Mouse (Mus musculus): ENCODE data around the gene Ifitm6. TPM values are rescaled to one million over a fixed set of nuclear protein-coding genes. Genes with fewer than 3 reads are reported as not detected.
"Not testable (repeated sequence)": the region's sequence is repeated elsewhere in the genome, so short reads cannot be mapped to it uniquely, and the experiment has no call there.

Gene Ifitm6
- polyA plus RNA-seq, 1 experiment from 2014 or later: 0.45 TPM

DNA sequence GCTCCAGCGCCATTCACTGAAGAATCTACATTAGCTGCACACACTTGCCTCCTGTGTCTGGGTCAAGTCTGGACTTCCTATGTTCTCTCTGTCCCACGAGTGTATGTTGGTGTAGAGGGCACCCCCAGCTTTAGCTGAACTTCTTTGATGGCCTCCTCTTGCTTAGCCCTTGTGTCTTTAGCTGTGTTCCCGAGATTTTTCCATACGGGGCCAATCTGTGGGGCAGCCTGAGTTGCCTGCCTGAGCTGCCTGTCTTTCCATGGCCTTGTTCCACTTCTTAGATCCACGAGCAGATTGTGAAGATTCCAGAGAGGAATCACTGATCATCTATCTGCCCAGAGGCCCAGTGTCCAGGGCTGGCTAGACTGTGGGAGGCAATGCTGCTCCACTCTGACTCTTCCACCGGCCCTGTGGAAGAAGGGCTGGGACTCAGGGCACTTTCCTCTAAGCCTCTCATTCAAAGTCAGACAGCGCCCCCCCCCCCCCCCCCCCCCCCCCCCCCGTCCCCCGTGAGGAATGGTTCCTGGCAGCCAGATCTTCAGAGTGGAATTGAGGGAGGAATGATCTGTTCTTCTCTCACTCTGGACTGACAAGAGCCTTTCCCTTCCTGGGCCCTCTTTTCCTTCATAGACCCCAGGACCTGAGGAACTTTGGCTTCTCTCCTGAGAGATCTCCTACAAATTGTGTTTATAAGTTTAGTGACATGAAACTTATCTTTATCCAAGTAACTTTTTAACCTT is 23.3 kb upstream of the Ifitm6 start:
- Histone ChIP-seq H3K4me2 (peak overlapping the region; percentile 35; the same call in 1 of the 2 replicates), H3K9me3 (no peaks in the 10 kb centered on the region), H3K27me3 (no peaks in the 10 kb centered on the region), H3K4me3 (no peak overlapping the region), H3K27ac (peak overlapping the region; percentile 84), H3K4me1 (peaks cover 23% of the 10 kb centered on the region), H3K36me3 (no peaks in the 10 kb centered on the region), H3K9ac (peak overlapping the region; percentile 33; the same call in 1 of the 2 replicates)
- WGBS: 37% methylated on average over 6 of the region's 9 CpGs
- ATAC-seq (ENCODE audit: insufficient number of reproducible peaks, insufficient read depth, low FRiP score, low TSS enrichment, low read depth): no peak

GRCm38 (mm10) chr7:141039386-141040107 is 21.8 kb upstream of the Ifitm6 start:
- Histone ChIP-seq H3K4me1 (peaks cover 23% of the 10 kb centered on the region), H3K27ac (no peak overlapping the region), H3K9me3 (no peaks in the 10 kb centered on the region), H3K27me3 (no peaks in the 10 kb centered on the region), H3K9ac (no peak overlapping the region), H3K4me2 (no peak overlapping the region), H3K36me3 (no peaks in the 10 kb centered on the region), H3K4me3 (no peak overlapping the region)
- no peak for ATAC-seq (ENCODE audit: insufficient number of reproducible peaks, insufficient read depth, low FRiP score, low TSS enrichment, low read depth)
- 93% methylated on average over 4 of the region's 4 CpGs for WGBS

- 73% methylated on average over 20 of the region's 21 CpGs for WGBS
- ATAC-seq (ENCODE audit: insufficient number of reproducible peaks, insufficient read depth, low FRiP score, low TSS enrichment, low read depth): no peak
- Histone ChIP-seq H3K4me1 (peaks cover 26% of the 10 kb centered on the region), H3K27me3 (no peaks in the 10 kb centered on the region), H3K4me2 (no peak overlapping the region), H3K9me3 (no peaks in the 10 kb centered on the region), H3K9ac (no peak overlapping the region), H3K36me3 (no peaks in the 10 kb centered on the region), H3K4me3 (no peak overlapping the region), H3K27ac (no peak overlapping the region)
These were observed 20.6 kb upstream of the Ifitm6 start for GRCm38 (mm10) chr7:141038090-141039032.

- H3K9me3 ChIP-seq; H3K9ac ChIP-seq; H3K4me3 ChIP-seq; H3K27me3 ChIP-seq; H3K27ac ChIP-seq; ATAC-seq (ENCODE audit: insufficient number of reproducible peaks, insufficient read depth, low FRiP score, low TSS enrichment, low read depth); H3K4me2 ChIP-seq; H3K36me3 ChIP-seq: not testable (repeated sequence)
- H3K4me1 ChIP-seq: peaks cover 14% of the 10 kb centered on the region
- 84% methylated on average over 1 of the region's 2 CpGs for WGBS
These were observed 18.9 kb upstream of the Ifitm6 start for GRCm38 (mm10) chr7:141036624-141037023.

- H3K4me3 ChIP-seq: no peak overlapping the region
These were observed 14.9 kb upstream of the Ifitm6 start for GRCm38 (mm10) chr7:141032458-141033167.

DNA sequence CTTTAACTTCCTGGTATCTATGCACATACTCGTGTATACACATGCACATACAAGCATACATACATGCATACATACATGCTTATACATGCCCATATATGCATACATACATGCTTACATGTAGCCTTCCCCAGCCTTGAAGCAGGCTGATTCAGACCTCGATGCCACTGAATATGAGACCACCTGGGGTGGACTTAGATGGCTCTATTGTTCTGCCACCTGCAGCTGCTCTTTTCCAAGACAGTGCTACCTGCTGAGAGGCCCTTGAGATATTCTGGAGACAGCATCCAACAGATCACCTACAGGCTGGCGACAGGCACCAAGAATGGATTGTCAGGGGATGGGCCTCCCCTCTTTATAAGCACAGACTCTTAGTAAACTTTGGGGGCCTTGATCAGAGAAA is 12.7 kb upstream of the Ifitm6 start:
- H3K4me2 ChIP-seq: no peak overlapping the region
- H3K27me3 ChIP-seq: no peaks in the 10 kb centered on the region
- 51% methylated on average over 3 of the region's 3 CpGs for WGBS
- no peak overlapping the region for H3K27ac ChIP-seq
- no peaks in the 10 kb centered on the region for H3K36me3 ChIP-seq
- H3K9me3 ChIP-seq: no peaks in the 10 kb centered on the region
- no peak overlapping the region for H3K4me3 ChIP-seq
- peaks cover 6% of the 10 kb centered on the region; the same call in 1 of the 2 replicates for H3K4me1 ChIP-seq
- ATAC-seq (ENCODE audit: insufficient number of reproducible peaks, insufficient read depth, low FRiP score, low TSS enrichment, low read depth): no peak
- H3K9ac ChIP-seq: no peak overlapping the region

More at GRCm38 (mm10) chr7:141032458-141033167, 14.9 kb upstream of the Ifitm6 start:
- Histone ChIP-seq H3K27me3 (no peaks in the 10 kb centered on the region), H3K36me3 (no peaks in the 10 kb centered on the region), H3K27ac (no peak overlapping the region), H3K4me2 (no peak overlapping the region), H3K4me1 (peaks cover 6% of the 10 kb centered on the region; the same call in 1 of the 2 replicates), H3K9me3 (no peaks in the 10 kb centered on the region), H3K9ac (no peak overlapping the region)
- ATAC-seq (ENCODE audit: insufficient number of reproducible peaks, insufficient read depth, low FRiP score, low TSS enrichment, low read depth): 0 out of 2 replicates have a peak, but pooled peaks have one; percentile 26
- 79% methylated on average over 9 of the region's 9 CpGs for WGBS

DNA sequence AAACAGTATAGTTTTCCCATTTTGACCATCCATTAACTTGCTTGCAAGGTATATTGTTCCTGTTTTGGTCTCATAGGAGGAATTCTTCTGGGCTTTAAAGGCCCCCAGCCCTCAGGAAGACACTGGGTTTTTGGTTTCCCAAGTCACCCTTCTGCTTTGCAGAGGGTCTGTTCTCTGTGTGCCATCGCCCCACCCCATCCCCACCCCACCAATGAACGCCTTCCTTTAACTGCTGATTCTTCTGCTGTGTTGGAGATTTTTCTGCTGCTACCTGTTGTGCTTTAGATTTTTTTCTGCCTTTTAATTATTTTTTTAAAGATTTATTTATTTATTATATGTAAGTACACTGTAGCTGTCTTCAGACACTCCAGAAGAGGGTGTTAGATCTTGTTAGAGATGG is 11.1 kb upstream of the Ifitm6 start, which contains the start of gene Gm17387:
Gm17387 (plus strand) TSS at position 301 of the 400 bp plus-strand sequence.
- no peak within 1 kb of the TSS for H3K4me3 ChIP-seq
- H3K9ac ChIP-seq: no peak within 1 kb of the TSS
- H3K27me3 ChIP-seq: no peaks in the 10 kb centered on the region
- no peak within 1 kb of the TSS for H3K4me2 ChIP-seq
- H3K4me1 ChIP-seq: peaks cover 6% of the 10 kb centered on the region; the same call in 1 of the 2 replicates
- WGBS: 92% methylated on average over 2 of the region's 2 CpGs
- H3K36me3 ChIP-seq: no peaks in the 10 kb centered on the region
- ATAC-seq (ENCODE audit: insufficient number of reproducible peaks, insufficient read depth, low FRiP score, low TSS enrichment, low read depth): no peak
- no peak within 1 kb of the TSS for H3K27ac ChIP-seq
- no peaks in the 10 kb centered on the region for H3K9me3 ChIP-seq

GRCm38 (mm10) chr7:141026740-141027098 is 9.0 kb upstream of the Ifitm6 start:
- H3K36me3 ChIP-seq: no peaks in the 10 kb centered on the region
- H3K9ac ChIP-seq: no peak overlapping the region
- no peak overlapping the region; the same call in 1 of the 2 replicates for H3K27ac ChIP-seq
- no peak overlapping the region for H3K4me3 ChIP-seq
- H3K27me3 ChIP-seq: no peaks in the 10 kb centered on the region
- ATAC-seq (ENCODE audit: insufficient number of reproducible peaks, insufficient read depth, low FRiP score, low TSS enrichment, low read depth): no peak
- H3K9me3 ChIP-seq: no peaks in the 10 kb centered on the region
- no peaks in the 10 kb centered on the region; the same call in 1 of the 2 replicates for H3K4me1 ChIP-seq
- WGBS: 62% methylated on average over 5 of the region's 5 CpGs
- H3K4me2 ChIP-seq: no peak overlapping the region

GRCm38 (mm10) chr7:141026097-141026739 is 8.5 kb upstream of the Ifitm6 start:
- no peak overlapping the region; the same call in 1 of the 2 replicates for H3K27ac ChIP-seq
- H3K36me3 ChIP-seq: no peaks in the 10 kb centered on the region
- H3K4me1 ChIP-seq: no peaks in the 10 kb centered on the region; the same call in 1 of the 2 replicates
- no peak overlapping the region for H3K9ac ChIP-seq
- ATAC-seq (ENCODE audit: insufficient number of reproducible peaks, insufficient read depth, low FRiP score, low TSS enrichment, low read depth): no peak
- H3K4me3 ChIP-seq: no peak overlapping the region
- no peaks in the 10 kb centered on the region for H3K9me3 ChIP-seq
- H3K27me3 ChIP-seq: no peaks in the 10 kb centered on the region
- no peak overlapping the region for H3K4me2 ChIP-seq
- 44% methylated on average over 6 of the region's 6 CpGs for WGBS

Measured in embryonic facial prominence, embryonic 13.5 days (tissue).